Mouse (Mus musculus): ENCODE results near the gene Epb41l5. TPM values are rescaled to one million over a fixed set of nuclear protein-coding genes. Genes with fewer than 3 reads are reported as not detected.

Gene Epb41l5
- polyA plus RNA-seq, 2 experiments: 6.4 to 13.1 TPM

GRCm38 (mm10) chr1:119523369-119523768 lies 125.4 kb downstream of the Epb41l5 start:
- Histone ChIP-seq H3K9ac (replicated peaks) (no peak overlapping the region), H3K4me2 (ENCODE audit: low read depth) (no peak overlapping the region), H3K4me3 (ENCODE audit: insufficient read depth in 1 of 2, low read depth in 2 of 2, low read length in 2 of 2) (no peak overlapping the region), H3K27ac (no peak overlapping the region), H3K4me1 (replicated peaks; ENCODE audit: control insufficient read depth in 2 of 2, insufficient read depth in 2 of 2, low read length in 1 of 2) (peaks cover 4 to 26% of the 10 kb centered on the region in 2 experiments), H3K27me3 (ENCODE audit: control insufficient read depth, insufficient read depth, low read length) (no peaks in the 10 kb centered on the region), H3K36me3 (replicated peaks; ENCODE audit: control insufficient read depth, insufficient read depth, low read depth) (peaks cover 6% of the 10 kb centered on the region), H3K9me3 (ENCODE audit: control insufficient read depth, low read length) (no peaks in the 10 kb centered on the region)
- TF ChIP-seq CTCF (IDR thresholded peaks at IDR 0.05; ENCODE audit: low read depth) (no peak), EP300 (IDR thresholded peaks at IDR 0.05; ENCODE audit: low read depth) (no peak)
- WGBS (ENCODE audit: insufficient replicate concordance): 67% methylated on average over 7 of the region's 7 CpGs
- no peak for DNase-seq (ENCODE audit: low read depth in 3 of 3, low spot score in 3 of 3)
- no peak for ATAC-seq (ENCODE audit: insufficient read depth)

- Histone ChIP-seq H3K4me1 (replicated peaks; ENCODE audit: control insufficient read depth in 2 of 2, insufficient read depth in 2 of 2, low read length in 1 of 2) (peaks cover 4 to 26% of the 10 kb centered on the region in 2 experiments), H3K4me2 (ENCODE audit: low read depth) (no peak overlapping the region), H3K4me3 (ENCODE audit: insufficient read depth in 1 of 2, low read depth in 2 of 2, low read length in 2 of 2) (no peak overlapping the region), H3K9ac (replicated peaks) (no peak overlapping the region), H3K36me3 (replicated peaks; ENCODE audit: control insufficient read depth, insufficient read depth, low read depth) (peaks cover 6% of the 10 kb centered on the region), H3K9me3 (ENCODE audit: control insufficient read depth, low read length) (no peaks in the 10 kb centered on the region), H3K27me3 (ENCODE audit: control insufficient read depth, insufficient read depth, low read length) (no peaks in the 10 kb centered on the region), H3K27ac (no peak overlapping the region)
- WGBS (ENCODE audit: insufficient replicate concordance): 59% methylated on average over 4 of the region's 4 CpGs
- DNase-seq (ENCODE audit: low read depth in 3 of 3, low spot score in 3 of 3) (no peak), ATAC-seq (ENCODE audit: insufficient read depth) (no peak)
- TF ChIP-seq EP300 (IDR thresholded peaks at IDR 0.05; ENCODE audit: low read depth): no peak
- no peak for TF ChIP-seq CTCF (IDR thresholded peaks at IDR 0.05; ENCODE audit: low read depth)
Measured at GRCm38 (mm10) chr1:119522726-119523125, 126.1 kb downstream of the Epb41l5 start.

GRCm38 (mm10) chr1:119521681-119522080 lies 127.1 kb downstream of the Epb41l5 start:
- no peak for TF ChIP-seq EP300 (IDR thresholded peaks at IDR 0.05; ENCODE audit: low read depth)
- Histone ChIP-seq H3K9me3 (ENCODE audit: control insufficient read depth, low read length) (no peaks in the 10 kb centered on the region), H3K9ac (replicated peaks) (no peak overlapping the region), H3K4me3 (ENCODE audit: insufficient read depth in 1 of 2, low read depth in 2 of 2, low read length in 2 of 2) (no peak overlapping the region), H3K27me3 (ENCODE audit: control insufficient read depth, insufficient read depth, low read length) (no peaks in the 10 kb centered on the region), H3K27ac (no peak overlapping the region), H3K4me2 (ENCODE audit: low read depth) (no peak overlapping the region), H3K4me1 (replicated peaks; ENCODE audit: control insufficient read depth in 2 of 2, insufficient read depth in 2 of 2, low read length in 1 of 2) (peaks cover 4 to 22% of the 10 kb centered on the region in 2 experiments), H3K36me3 (replicated peaks; ENCODE audit: control insufficient read depth, insufficient read depth, low read depth) (no peaks in the 10 kb centered on the region)
- no peak for ATAC-seq (ENCODE audit: insufficient read depth)
- DNase-seq (ENCODE audit: low read depth in 3 of 3, low spot score in 3 of 3): no peak
- 71% methylated on average over 7 of the region's 7 CpGs for WGBS (ENCODE audit: insufficient replicate concordance)

- no peaks in the 10 kb centered on the region for H3K9me3 ChIP-seq (ENCODE audit: control insufficient read depth, low read length)
- 50% methylated on average over 2 of the region's 2 CpGs for WGBS (ENCODE audit: insufficient replicate concordance)
- no peak for DNase-seq (ENCODE audit: low read depth in 3 of 3, low spot score in 3 of 3)
- H3K4me3 ChIP-seq (ENCODE audit: insufficient read depth in 1 of 2, low read depth in 2 of 2, low read length in 2 of 2): no peak overlapping the region
- peaks cover 0 to 18% of the 10 kb centered on the region in 2 experiments; a peak in 3 of 4 replicates for H3K4me1 ChIP-seq (replicated peaks; ENCODE audit: control insufficient read depth in 2 of 2, insufficient read depth in 2 of 2, low read length in 1 of 2)
- no peak overlapping the region for H3K4me2 ChIP-seq (ENCODE audit: low read depth)
- H3K27me3 ChIP-seq (ENCODE audit: control insufficient read depth, insufficient read depth, low read length): no peaks in the 10 kb centered on the region
- TF ChIP-seq EP300 (IDR thresholded peaks at IDR 0.05; ENCODE audit: low read depth): no peak
- TF ChIP-seq CTCF (IDR thresholded peaks at IDR 0.05; ENCODE audit: low read depth): no peak
- H3K27ac ChIP-seq: no peak overlapping the region
- no peak for ATAC-seq (ENCODE audit: insufficient read depth)
- no peak overlapping the region for H3K9ac ChIP-seq (replicated peaks)
- H3K36me3 ChIP-seq (replicated peaks; ENCODE audit: control insufficient read depth, insufficient read depth, low read depth): no peaks in the 10 kb centered on the region
Measured at GRCm38 (mm10) chr1:119521029-119521428, 127.8 kb downstream of the Epb41l5 start.

GRCm38 (mm10) chr1:119519286-119519685 lies 129.5 kb downstream of the Epb41l5 start:
- H3K9me3 ChIP-seq (ENCODE audit: control insufficient read depth, low read length): no peaks in the 10 kb centered on the region
- ATAC-seq (ENCODE audit: insufficient read depth): no peak

More at GRCm38 (mm10) chr1:119519286-119519685, 129.5 kb downstream of the Epb41l5 start:
- H3K4me1 ChIP-seq (replicated peaks; ENCODE audit: control insufficient read depth in 2 of 2, insufficient read depth in 2 of 2, low read length in 1 of 2): peaks cover 0 to 6% of the 10 kb centered on the region in 2 experiments; a peak in 3 of 4 replicates
- no peak overlapping the region for H3K4me3 ChIP-seq (ENCODE audit: insufficient read depth in 1 of 2, low read depth in 2 of 2, low read length in 2 of 2)
- H3K4me2 ChIP-seq (ENCODE audit: low read depth): no peak overlapping the region
- TF ChIP-seq EP300 (IDR thresholded peaks at IDR 0.05; ENCODE audit: low read depth) (no peak), CTCF (IDR thresholded peaks at IDR 0.05; ENCODE audit: low read depth) (no peak)
- H3K9ac ChIP-seq (replicated peaks): no peak overlapping the region
- 71% methylated on average over 6 of the region's 6 CpGs for WGBS (ENCODE audit: insufficient replicate concordance)
- H3K27ac ChIP-seq: no peak overlapping the region
- no peaks in the 10 kb centered on the region for H3K36me3 ChIP-seq (replicated peaks; ENCODE audit: control insufficient read depth, insufficient read depth, low read depth)
- H3K27me3 ChIP-seq (ENCODE audit: control insufficient read depth, insufficient read depth, low read length): no peaks in the 10 kb centered on the region
- no peak for DNase-seq (ENCODE audit: low read depth in 3 of 3, low spot score in 3 of 3)

Measured in liver, embryonic 14.5 days (tissue).